Mouse (Mus musculus) layer of hippocampus, adult 18-20 months (tissue): Measurements from ENCODE around the gene Epb41l1. TPM values are rescaled to one million over a fixed set of nuclear protein-coding genes. Genes with fewer than 3 reads are reported as not detected.

Experiments
- DNase-seq, 2 experiments: peaks; one replicate each; pipeline ENCODE4 v3.0.0; 2022; ENCODE audit warnings: low spot score in 2 of 2
- total RNA-seq, 2 experiments: library from RNA; stranded (reverse); gene quantifications; 2 replicates each; pipeline ENCODE4 v1.2.3; 2021

Gene Epb41l1
- total RNA-seq, 2 experiments from 2014 or later, result 338 to 343 TPM

DNA sequence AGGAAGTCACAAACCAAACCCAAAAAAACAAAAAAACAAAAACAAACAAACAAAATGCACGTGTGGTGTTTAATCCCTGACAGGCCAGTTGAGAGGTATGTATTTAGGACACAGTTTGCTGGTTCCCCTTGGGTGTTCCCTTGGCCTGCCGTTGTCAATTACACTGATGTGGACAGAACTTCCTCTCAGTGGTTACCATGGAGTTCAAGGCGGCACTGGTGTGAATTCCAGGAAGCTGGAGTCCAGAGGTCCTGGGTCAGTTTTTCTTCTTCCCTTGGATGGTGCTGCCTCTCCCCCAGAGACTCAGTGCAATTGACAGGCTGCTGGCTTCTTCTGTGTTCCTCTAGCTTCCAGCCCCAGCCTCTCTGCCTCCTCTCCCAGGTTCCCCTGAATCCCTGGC is 103.4 kb downstream of the Epb41l1 start:
- DNase-seq, result no peak

DNA sequence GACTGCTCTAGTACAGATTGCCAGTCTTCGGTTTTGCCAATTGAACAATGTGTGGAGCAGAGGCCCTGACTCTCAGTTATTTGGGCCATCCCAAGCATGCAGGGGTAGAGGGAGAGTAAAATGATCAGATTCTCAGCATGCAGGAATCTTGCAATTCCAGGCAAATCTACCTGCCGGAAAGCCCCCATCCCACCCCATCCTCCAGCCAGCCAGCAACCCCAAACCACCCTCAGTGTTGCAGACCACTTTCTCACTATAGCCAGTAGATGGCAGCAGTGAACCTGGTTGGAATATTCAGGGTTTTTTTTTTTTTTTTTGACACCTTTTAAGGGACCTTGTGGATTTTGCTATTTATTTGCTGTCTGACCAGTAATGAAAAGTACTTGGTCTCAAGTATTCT is 109.0 kb downstream of the Epb41l1 start:
- DNase-seq, result peak in 1 of 2 experiments; percentile 36

DNA sequence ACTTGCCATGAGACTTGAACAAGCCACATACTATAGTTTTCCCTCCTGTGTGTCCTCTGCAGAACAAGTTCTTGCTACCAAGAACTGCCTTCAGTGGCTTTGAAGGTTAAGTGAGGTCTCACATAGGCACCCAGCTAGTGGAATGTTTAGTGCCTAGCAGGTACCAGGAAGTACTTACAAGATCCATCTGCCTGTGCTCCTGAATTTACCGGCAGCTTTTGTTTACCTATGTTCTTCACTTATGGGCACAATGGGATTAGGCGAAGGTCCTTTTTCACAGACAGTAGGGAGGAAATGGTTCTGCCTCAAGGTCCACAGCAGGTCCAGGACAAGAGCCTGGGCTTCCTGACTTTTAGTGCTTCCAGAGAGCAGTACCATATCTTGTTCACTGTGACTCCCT is 112.5 kb downstream of the Epb41l1 start:
- no peak for DNase-seq

DNA sequence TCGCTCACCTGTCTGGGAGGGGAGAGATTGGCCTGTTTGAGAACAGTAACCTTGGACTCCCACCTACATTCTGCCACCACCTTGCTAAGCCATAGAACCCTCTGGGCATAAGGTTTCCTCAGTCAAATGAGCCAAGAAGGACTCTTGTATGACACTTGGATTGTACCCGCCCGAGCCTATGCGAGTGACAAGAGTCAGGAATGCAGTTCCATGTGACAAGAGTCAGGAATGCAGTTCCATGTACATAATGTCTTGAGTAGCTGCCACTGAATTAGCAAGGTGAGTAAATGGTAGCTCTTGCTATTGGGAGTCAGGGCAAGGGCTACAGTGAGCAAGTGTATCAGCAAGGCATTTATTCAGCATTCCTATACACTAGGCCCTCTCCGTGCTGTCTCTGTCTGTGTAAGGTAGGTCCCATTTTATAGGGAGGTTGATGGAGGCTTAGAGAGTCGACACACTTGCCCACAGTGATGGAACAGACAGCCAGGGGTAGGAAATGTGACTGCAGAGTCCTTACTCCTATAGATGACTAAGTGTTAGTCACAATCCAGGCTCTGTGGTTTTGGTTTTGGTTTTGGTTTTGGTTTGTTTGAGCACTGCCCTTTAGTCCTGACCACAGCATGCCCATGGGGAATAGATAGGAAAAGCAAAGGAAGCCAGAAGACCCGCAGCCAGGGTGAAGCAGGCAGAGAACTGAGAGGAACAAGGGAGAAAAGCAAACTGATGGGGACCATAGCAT is 118.3 kb downstream of the Epb41l1 start:
- DNase-seq, result no peak

DNA sequence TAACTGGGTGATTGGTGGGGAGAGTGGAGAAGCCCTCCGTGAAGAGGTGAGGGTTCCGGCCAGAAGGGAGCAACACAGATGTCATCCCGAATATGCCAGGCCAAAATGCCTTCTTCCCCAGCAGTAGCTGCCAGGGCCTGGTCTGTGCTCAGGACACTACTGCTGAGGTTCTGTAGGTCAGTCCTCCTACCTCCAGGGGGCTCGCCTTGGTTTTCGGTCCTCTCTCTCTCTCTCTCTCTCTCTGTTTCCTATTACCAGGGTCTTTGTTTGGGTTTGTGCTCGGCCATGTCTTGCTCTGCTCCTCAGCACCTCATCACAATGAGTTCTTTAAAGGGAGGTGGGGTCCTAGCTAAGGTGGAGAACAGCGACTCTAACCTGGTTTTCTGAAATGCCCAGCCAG is 120.3 kb downstream of the Epb41l1 start:
- DNase-seq, result no peak

DNA sequence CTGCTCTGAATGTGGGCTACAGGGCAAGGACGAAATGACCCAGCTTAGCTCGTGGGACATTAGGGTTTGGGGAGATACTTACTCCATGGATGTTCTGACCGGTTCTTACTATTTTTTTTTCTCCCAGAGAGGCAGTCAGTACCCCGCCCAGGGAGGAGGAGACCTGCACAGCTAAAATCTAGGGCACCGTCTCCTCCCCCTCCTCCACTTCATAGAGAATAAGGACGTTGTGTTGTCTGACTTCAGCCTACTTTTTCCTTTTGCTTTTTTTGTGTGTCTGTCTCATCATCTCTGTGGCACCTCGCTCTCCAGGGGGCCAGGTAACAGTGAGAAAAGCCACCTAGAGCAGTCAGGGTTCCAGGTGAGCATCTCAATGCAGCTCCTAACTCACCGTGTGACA is 121.7 kb downstream of the Epb41l1 start:
- no peak for DNase-seq

DNA sequence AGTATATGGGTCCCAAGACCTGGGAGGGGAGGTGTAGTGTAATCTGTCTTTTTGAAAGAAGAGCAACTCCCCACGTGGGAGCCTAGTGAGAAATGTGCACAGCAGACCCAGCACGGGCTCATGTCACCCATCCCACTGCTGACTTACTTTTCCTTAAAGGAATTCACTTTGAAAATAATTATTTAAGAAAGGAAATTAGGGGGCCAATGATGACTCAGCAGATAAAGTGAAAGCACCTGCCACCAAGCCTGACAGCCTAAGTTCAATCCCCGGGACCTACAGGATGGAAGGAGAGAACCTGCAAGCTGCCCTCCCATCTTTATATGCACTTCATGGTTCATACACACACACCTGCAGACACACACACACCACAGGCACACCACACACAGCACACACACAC is 123.1 kb downstream of the Epb41l1 start:
- DNase-seq, result no peak

DNA sequence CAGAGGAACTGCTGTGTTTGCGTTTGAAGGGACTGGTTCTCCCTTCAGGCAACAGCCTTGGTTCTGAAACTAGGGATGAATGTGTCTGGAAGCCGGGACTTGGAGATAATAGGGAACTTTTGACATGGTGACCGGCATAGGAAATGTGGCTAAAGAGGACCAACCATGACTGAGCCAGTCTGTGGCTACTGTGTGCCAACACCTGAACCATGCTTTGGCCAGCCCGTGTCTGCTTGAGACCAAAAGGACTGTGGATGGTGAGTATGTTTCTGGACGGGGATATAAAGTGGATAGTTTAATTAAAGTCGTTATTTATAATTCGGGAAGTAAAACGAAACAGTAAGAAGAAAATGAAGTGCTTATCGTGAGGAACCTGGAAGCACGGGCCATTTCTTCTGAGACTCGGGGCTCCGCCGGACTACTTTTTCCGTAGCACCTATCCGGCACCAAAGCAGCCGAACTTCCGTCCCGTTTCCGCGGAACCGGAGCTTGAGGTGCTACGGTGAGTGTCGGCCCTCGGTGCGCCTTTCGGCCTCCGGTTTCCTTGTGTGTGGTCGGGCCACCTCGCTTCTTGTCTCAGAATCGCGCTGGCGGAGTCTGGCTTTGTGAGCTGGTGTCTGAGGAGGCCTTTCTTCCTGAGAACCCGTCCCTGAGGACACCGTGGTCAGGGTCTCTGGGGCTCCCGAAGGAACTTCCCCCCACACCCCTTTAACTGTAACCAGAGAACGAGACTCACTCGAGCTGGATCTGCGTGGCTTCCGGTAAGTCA is 126.6 kb downstream of the Epb41l1 start, which contains the start of gene Aar2:
Aar2 (plus strand) TSS at position 462 of the 769 bp plus-strand sequence.
- DNase-seq, result peak; percentile 62 to 80

DNA sequence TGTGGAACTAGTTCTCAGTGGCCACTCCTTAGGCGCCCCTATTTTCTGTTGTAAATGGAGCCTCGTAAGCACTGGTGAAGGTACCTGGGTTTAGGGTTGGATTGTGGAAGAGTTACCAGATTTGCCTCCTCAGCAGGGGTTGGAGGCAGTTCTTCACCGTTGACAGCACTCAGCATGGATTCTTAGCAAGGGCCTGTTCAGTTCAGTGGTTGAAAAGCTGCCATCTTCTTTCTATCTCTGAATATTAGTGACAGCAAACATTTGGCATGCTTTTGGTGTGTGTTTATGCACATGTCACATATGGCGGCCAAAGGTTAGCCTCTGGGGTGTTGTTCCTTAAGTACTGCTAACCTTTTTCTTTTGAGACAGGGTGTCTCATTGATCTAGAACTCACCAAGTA is 131.7 kb downstream of the Epb41l1 start:
- no peak for DNase-seq

DNA sequence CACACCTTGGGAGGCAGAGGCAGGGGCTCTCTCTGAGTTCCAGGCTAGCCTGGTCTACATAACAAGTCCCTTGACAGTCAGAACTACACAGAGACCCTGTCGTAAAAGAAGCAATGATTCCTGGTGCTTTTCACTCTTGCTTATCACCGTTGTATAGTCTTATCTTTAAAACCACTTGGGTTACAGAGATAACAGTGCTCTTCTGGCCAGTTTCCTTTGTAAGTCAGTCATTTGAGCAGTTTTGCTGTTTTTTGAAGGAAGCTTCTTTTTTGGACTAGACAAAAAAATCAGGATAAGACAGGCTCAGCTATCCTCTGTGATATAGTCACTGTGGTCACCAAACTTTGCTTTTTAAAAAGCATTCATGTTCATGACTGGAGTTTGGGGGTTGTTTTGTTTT is 141.1 kb downstream of the Epb41l1 start:
- DNase-seq, result no peak

DNA sequence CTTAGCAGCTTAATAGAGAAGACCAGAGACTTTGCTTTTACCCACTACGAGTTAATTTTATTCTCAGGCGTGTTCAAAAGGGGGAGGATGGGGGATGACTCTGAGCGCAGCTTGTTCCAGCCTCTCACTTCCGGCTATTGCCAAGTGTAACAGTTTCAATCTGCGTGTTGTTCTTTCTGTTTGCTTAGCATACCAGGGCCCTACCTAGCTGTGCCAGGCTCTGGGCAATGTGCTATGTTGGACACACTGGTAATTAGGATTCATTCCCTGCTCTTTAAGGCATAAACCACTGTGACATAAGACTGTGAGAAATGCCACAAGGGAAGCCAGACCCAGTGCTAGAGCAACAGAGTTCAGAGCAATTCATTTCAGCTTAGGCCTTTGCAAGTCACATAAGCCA is 142.8 kb downstream of the Epb41l1 start:
- DNase-seq, result peak; percentile 66 to 87

DNA sequence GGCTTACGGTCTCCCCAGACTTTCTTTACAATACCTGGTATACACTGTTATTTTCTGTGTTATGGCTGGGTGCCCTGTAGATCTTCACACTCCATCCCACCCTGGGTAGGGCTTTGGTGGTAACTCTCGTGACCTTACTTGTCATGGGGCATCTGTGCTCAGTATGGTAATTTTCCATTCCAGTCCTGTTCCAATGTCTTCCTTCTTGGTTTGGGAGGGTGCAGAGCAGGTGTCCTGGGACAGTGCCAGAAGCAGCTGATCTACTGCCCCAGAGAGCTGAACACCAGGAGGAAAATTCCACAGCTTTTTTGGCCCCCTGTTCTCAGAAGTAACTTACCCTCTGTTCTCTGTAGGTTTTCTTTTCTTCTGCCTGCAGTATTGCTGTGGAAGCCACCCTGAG is 145.8 kb downstream of the Epb41l1 start:
- DNase-seq, result no peak

DNA sequence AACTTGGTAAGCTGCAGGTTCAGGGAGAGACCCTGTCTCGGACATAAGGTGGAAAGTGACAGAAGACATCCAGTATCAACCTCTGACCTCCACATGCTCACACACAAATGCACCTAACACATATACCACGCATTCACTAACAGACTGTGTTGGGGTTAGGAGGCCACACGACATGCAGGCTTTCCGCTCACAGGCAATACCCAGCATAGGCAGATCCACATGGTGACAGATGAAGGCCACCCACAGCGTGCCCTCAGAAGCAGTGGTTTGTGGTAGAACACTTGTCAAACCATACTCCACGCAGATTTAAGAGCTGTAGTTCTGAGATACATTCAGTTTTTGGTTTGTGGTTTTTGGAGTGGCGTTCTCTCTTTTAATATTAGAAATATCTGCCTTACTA is 147.9 kb downstream of the Epb41l1 start:
- DNase-seq, result no peak

DNA sequence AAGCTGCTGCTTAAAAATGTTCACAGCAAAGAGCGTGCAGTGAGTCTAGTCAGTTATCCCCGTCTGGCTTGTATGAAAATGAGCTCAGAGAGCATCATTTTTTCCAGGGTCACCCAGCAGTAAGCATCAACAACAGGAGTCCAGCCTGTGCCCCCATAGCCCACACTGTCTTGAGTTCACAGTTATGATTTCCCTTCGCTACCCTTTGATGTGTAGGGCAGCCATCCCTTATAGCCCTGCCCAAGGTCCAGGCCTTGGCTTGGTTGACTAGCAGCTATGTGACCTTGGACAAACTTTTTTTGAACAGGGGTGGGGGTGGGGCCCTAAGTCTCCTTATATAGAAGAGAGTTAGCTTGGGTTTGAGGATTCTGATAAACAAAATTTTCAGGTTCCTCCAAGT is 148.6 kb downstream of the Epb41l1 start:
- DNase-seq, result no peak

DNA sequence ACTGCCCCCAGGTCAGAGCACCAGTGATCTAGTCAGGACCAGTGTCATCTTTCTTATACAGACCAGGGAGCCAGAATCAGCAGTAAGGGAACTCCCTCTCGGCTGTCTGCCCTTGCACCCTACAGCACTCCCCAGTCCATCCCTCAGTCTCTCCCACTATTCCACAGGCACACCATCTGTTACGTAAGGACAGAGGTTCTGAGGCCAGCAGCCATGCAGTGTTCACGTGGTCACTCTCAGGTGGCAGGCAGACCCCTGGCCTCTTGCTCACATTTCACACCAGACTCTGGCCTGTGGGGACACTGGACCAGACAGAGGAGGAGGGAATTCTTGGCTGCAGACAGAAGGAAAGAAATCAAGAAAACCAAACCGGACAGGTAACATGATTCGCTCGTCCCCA is 150.8 kb downstream of the Epb41l1 start:
- DNase-seq, result no peak

DNA sequence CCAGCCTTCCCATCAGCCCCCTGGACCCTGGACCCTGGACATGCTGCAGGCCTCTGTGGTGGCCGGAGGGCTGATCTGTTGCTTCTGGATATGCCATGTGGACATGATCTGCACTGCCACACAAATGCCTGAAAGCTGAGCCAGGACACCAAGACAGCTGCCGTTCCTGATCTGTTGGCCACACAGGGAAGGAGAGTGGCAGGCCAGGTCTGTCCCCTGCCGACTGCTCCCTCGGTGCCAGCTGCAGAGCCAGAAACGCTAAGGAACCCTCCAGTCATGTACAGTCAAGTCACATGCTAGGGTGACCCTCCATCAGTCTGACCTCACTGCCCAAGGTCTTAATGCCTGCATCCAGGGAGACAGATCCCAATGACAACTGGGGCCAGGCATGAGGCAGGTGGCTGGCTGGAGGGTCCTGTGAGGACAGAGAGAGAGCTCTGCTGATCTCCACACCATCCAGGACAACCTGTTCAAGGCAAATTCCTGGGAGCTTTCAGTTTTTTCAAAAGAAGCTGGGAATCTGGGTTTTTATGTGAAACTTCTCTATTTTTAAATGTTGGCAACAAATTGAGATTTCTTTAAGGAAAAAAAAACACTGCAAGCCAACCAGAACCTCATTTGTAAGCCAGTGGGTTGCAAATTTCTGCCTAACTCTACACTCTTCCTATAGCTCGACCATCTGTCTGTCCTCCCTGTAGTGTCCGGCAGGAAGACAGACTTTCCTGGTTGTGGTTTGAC is 156.3 kb downstream of the Epb41l1 start:
- no peak for DNase-seq

DNA sequence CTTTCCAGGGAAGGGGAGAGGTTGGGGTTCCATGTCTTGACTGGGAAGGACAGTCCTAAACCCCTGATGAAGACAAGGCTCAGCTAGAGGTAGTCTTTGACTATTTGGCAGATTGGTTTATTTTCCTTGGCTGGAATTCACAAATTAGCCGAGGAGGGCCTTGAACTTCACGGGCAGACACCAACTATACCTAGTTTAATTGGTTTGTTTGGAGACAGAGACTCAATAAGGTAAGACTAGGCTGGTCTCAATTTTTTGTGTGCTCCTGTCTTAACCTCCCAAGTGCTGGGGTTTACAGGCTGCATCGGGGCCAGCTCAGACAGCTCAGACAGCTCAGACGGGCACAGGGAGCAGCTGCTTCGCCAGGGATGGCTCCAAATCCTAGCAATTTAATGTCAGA is 159.8 kb downstream of the Epb41l1 start:
- DNase-seq, result no peak

DNA sequence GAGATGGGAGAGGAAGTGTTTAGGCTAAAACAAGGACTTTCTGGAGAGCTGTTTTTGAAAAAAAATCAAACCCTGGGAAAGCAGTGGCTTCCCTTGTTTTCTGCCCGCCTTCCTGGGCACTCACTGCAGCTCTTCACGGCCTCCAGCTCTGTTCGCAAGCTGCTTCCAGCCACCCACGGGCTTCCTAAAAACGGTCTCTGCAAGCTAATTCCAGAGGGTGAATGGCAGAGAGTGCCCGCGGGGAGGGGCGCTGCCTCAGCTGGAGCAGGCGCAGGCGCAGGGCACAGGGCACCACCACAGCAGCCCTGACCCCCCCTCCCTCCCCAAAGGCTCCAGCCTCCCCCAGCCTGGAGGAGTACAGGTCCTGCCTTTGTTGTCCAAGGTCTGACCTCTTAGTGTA is 160.5 kb downstream of the Epb41l1 start:
- peak; percentile 80 to 90 for DNase-seq

DNA sequence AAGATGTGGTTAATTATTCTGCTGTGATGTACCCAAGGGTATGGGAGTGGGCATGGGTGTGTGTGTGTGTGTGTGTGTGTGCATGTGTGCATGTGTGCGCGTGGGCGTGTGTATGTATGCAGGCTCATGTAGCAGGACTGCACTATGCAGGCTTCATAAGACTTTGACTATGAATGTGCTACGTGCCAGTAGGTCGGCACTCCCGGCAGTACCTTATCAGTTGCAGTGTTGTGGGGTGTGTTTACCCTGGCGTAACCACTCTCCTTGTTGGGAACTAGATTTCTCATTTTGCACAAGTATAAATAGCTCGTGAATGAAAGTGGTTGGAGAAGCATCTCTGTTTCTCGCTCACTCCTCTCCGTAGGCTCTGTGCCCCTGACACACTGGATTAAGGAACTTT is 162.2 kb downstream of the Epb41l1 start:
- DNase-seq, result no peak

DNA sequence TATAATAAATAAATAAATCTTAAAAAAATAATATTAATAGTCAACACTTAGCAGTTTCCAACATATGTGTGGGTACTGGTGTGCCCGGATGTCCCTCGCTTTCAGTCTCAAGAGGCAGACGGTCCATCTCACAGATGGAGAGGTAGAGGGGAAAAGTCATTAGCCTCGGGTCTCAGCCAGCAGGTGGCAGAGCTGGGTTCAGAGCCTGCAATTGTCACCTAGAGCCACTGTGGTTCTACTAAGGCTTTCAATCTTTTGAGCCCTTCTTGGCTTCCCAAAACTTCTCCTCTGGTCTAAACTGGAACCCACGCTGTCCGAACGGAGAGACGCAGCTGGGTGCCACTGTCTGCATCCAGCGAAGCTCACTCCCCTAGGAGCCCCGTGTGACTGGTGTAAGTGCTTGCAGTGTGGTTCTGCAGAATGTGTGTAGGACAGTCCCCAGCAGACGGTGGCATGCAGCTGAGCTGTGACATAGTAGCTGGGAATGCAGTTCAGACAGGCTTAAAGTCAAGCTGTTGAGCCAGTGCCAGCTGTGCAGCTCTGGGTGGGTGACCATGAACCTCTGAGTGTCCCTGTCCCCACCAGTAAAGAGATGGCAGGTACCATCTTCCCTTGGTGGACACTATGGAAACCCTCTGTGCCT is 163.6 kb downstream of the Epb41l1 start:
- DNase-seq, result peak in 1 of 2 experiments; percentile 50

DNA sequence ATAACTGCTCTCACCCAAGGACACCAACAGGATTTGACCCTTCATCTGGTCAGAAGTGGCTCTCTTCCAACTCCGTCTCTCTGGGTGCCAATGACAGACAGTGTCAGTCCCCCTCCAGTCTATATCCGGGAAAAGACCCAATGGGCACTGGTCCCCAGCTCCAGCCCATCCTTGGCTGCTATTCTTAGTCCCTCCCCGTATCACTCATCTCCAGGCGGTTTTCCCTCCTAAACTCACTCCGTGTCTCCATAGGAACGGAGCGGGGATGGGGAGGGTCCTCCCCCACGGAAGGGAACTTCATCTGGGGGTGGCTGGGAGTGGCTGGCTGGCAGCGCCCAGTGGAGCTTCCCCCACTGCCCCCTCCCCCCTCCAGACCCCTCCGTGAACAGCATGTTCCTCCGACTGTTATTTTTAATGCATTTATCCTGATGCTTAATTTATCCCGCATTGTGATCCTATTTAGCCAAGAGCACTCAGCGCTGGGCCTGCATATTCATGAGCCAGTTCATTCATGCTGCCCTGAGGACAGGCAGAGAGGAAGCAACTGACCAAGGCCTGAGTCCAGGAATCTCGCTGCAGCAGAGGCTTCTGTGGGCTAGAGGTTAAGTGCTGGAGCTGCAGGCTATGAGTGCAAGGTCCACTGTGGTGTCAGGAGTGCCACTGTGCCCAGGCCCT is 164.2 kb downstream of the Epb41l1 start:
- peak; percentile 55 to 62 for DNase-seq
